Mouse (Mus musculus) adipose tissue, adult 10 weeks (tissue): ENCODE measurements around the gene Olfr689. TPM values are rescaled to one million over a fixed set of nuclear protein-coding genes. Genes with fewer than 3 reads are reported as not detected.

ENCODE experiments used
- polyA plus RNA-seq: library from polyadenylated mRNA; stranded (reverse); fragments of 350-450 nt; fragmentation: Illumina TruSeq; extraction: RNeasy Lipid Tissue Mini Kit (QIAGEN cat#74804); gene quantifications from one replicate; pipeline ENCODE4 v1.2.3, GENCODE M21; 2014; ENCODE audit warnings: low read depth, low replicate concordance

Olfr689 gene
- polyA plus RNA-seq: not detected

GRCm38 (mm10) chr7:105310865-105311264, at the start of gene Olfr689:
TSS of gene Olfr689 (plus strand) at chr7:105311165.

GRCm38 (mm10) chr7:105287795-105288194, 23.2 kb upstream of the Olfr689 start, which contains the start of gene Olfr688:
TSS of gene Olfr688 (plus strand) at chr7:105288095.

GRCm38 (mm10) chr7:105334004-105334403, 23.0 kb downstream of the Olfr689 start, which contains the start of gene Olfr690:
TSS of gene Olfr690 (minus strand) at chr7:105334104.

GRCm38 (mm10) chr7:105342170-105342569, 31.2 kb downstream of the Olfr689 start, which contains the start of gene Olfr691:
TSS of gene Olfr691 (minus strand) at chr7:105342270.

GRCm38 (mm10) chr7:105367930-105368329, 57.0 kb downstream of the Olfr689 start, which contains the start of gene Olfr692:
TSS of gene Olfr692 (plus strand) at chr7:105368230.

Other genes starting within 250 kb of the Olfr689 start
- gene Olfr678, start 246.7 kb upstream of the Olfr689 start, polyA plus RNA-seq: not detected
- gene Olfr679, start 230.0 kb upstream of the Olfr689 start, polyA plus RNA-seq: not detected
- gene Olfr680-ps1, start 218.3 kb upstream of the Olfr689 start, polyA plus RNA-seq: not detected
- gene Olfr681, start 194.3 kb upstream of the Olfr689 start, polyA plus RNA-seq: not detected
- not detected for gene Olfr683, start 164.2 kb upstream of the Olfr689 start, polyA plus RNA-seq
- not detected for gene Olfr684, start 147.5 kb upstream of the Olfr689 start, polyA plus RNA-seq
- gene Olfr685, start 125.2 kb upstream of the Olfr689 start, polyA plus RNA-seq: not detected
- not detected for gene Olfr686, start 103.7 kb upstream of the Olfr689 start, polyA plus RNA-seq
- gene Olfr688, start 23.1 kb upstream of the Olfr689 start, polyA plus RNA-seq: not detected
- gene Olfr690, start 22.9 kb downstream of the Olfr689 start, polyA plus RNA-seq: not detected
- gene Olfr691, start 31.1 kb downstream of the Olfr689 start, polyA plus RNA-seq: not detected
- not detected for gene Olfr692, start 57.1 kb downstream of the Olfr689 start, polyA plus RNA-seq
- gene Gm5901, start 63.9 kb downstream of the Olfr689 start, polyA plus RNA-seq: 4.3 TPM
- gene Fam160a2, start 88.9 kb downstream of the Olfr689 start, polyA plus RNA-seq: 29.8 TPM
- 0.62 TPM for gene Cnga4, start 93.4 kb downstream of the Olfr689 start, polyA plus RNA-seq
- 0.45 TPM for gene Cckbr, start 114.6 kb downstream of the Olfr689 start, polyA plus RNA-seq
- gene Cavin3, start 171.1 kb downstream of the Olfr689 start, polyA plus RNA-seq: 105 TPM
- gene Smpd1, start 243.2 kb downstream of the Olfr689 start, polyA plus RNA-seq: 58.4 TPM